Mouse (Mus musculus) limb, embryonic 11.5 days (tissue): ENCODE data around the gene Got1. TPM values are rescaled to one million over a fixed set of nuclear protein-coding genes. Genes with fewer than 3 reads are reported as not detected.
"Not testable (repeated sequence)": the region's sequence is repeated elsewhere in the genome, so short reads cannot be mapped to it uniquely, and the experiment has no call there.

Experiments
- ATAC-seq: fragments of 200-750 bp; cut with Nextera tagmentation; 2 replicates; pipeline ENCODE4 v1.8.0; 2017; ENCODE audit warnings: low read depth; ENCODE audit not compliant: insufficient number of reproducible peaks, low FRiP score, low TSS enrichment
- DNase-seq: peaks from one replicate; pipeline ENCODE4 v3.0.0-alpha.2; 2015; ENCODE audit warnings: low spot score
- H3K27ac ChIP-seq: fragments of 300-500 bp; sonication (generic); replicated peaks from 2 replicates; pipeline ENCODE4 v1.5.1; 2014; ENCODE audit warnings: low read depth, mild to moderate bottlenecking, low read length
- H3K27me3 ChIP-seq: fragments of 300-500 bp; sonication (generic); 2 replicates; pipeline ENCODE4 v1.6.1; 2014; ENCODE audit warnings: mild to moderate bottlenecking, low read length, mixed read lengths; ENCODE audit not compliant: control insufficient read depth, insufficient read depth
- H3K36me3 ChIP-seq: fragments of 300-500 bp; sonication (generic); 2 replicates; pipeline ENCODE4 v1.6.1; 2014; ENCODE audit warnings: mild to moderate bottlenecking, low read length, moderate library complexity, mixed read lengths; ENCODE audit not compliant: control insufficient read depth, insufficient read depth
- H3K4me1 ChIP-seq: fragments of 300-500 bp; sonication (generic); 2 replicates; pipeline ENCODE4 v1.6.1; 2014; ENCODE audit warnings: low read length, mixed read lengths; ENCODE audit not compliant: control insufficient read depth, insufficient read depth
- H3K4me2 ChIP-seq: fragments of 300-500 bp; sonication (generic); 2 replicates; pipeline ENCODE4 v1.6.1; 2014; ENCODE audit warnings: low read depth, mild to moderate bottlenecking, moderate library complexity; ENCODE audit not compliant: severe bottlenecking
- H3K4me3 ChIP-seq: fragments of 300-500 bp; sonication (generic); 2 replicates; pipeline ENCODE4 v1.5.1; 2014; ENCODE audit warnings: low read depth, low read length
- H3K9ac ChIP-seq: fragments of 300-500 bp; sonication (generic); 2 replicates; pipeline ENCODE4 v1.6.1; 2014; ENCODE audit warnings: mild to moderate bottlenecking, low read length
- H3K9me3 ChIP-seq: fragments of 300-500 bp; sonication (generic); 2 replicates; pipeline ENCODE4 v1.6.1; 2016; ENCODE audit warnings: low read length; ENCODE audit not compliant: control insufficient read depth
- WGBS: fragments of 180-500 bp; shearing (Covaris S2); extraction: QIAGEN DNeasy Blood & Tissue Kit; methylation state at CpG from one replicate; pipeline ENCODE4 v1.1.7; 2014; 5-methylcytosine and 5-hydroxymethylcytosine counted together
- polyA plus RNA-seq: library from polyadenylated mRNA; unstranded; fragments of >200 nt; fragmentation: Nextera tagmentation; extraction: Ambion mirVana; gene quantifications from 2 replicates; pipeline ENCODE4 v1.2.1, GENCODE M21; 2014

Gene Got1
- polyA plus RNA-seq, 1 experiment from 2014 or later = 41.0 TPM

DNA sequence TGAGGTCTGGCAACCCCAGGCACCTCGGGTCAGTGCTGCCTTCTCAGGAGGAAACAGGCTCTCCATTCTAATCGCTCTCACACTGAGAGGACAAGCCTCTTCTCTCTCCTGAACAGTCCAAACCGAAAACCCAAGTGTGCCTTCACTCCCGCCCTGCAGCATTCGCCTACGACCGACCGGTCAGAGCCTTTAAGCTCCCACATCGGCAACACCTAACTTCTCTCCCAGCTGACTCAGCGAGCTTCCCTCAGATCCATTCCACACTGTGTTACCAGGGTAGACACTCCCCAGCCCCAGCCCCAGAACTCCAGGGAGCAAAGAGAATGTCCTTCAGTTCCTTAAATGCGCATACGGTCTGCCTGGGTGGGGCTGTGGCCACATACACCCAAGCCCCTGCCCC lies 19.0 kb downstream of the Got1 start:
- Histone ChIP-seq H3K27ac (no peak overlapping the region), H3K9me3 (no peaks in the 10 kb centered on the region), H3K4me2 (no peak overlapping the region), H3K9ac (no peak overlapping the region), H3K27me3 (no peaks in the 10 kb centered on the region), H3K4me3 (no peak overlapping the region), H3K4me1 (no peaks in the 10 kb centered on the region), H3K36me3 (peaks cover 10% of the 10 kb centered on the region)
- WGBS = 88% methylated on average over 12 of the region's 12 CpGs
- no peak for ATAC-seq
- no peak for DNase-seq

DNA sequence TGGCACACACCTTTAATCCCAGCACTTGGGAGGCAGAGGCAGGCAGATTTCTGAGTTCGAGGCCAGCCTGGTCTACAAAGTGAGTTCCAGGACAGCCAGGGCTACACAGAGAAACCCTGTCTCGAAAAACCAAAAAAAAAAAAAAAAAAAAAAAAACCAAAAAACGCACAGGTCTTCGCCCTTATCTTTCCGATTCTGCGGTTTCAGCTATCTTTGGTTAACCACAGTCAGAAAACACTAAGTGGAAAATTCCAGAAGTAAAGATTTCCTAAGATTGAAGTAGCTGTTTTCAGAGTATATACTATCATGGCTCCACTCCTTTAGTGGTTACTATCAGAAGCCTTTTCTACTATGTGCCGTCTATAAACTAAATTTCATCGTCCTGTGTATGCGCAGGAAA lies 20.8 kb downstream of the Got1 start:
- H3K9ac ChIP-seq = not testable (repeated sequence)
- peaks cover 15% of the 10 kb centered on the region for H3K36me3 ChIP-seq

DNA sequence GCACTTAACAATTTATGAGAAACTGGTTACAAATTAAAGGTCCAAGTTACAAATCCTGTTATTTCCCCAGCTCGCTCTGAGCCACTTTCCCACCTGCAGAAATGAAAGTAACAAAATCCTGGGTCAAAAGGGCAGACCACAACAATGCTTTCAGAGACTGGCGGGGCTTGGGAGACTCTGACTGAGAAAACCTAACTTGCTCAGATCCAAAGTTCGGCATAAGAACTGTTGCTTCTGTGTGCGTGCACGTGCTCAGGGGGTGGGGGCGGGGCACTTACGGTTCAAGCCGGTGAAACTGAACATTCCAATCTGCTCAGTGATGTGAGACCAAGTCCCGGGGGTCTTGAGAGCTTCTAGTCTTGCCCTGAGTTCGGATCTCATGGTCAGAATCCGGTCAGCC lies 21.8 kb downstream of the Got1 start:
- H3K4me2 ChIP-seq = no peak overlapping the region
- H3K9ac ChIP-seq = no peak overlapping the region
- no peaks in the 10 kb centered on the region for H3K27me3 ChIP-seq
- no peak overlapping the region for H3K4me3 ChIP-seq
- H3K36me3 ChIP-seq = peaks cover 15% of the 10 kb centered on the region
- no peak overlapping the region for H3K27ac ChIP-seq
- ATAC-seq (no peak), DNase-seq (no peak)
- 85% methylated on average over 11 of the region's 11 CpGs for WGBS
- H3K4me1 ChIP-seq = no peaks in the 10 kb centered on the region
- H3K9me3 ChIP-seq = no peaks in the 10 kb centered on the region

More for the DNA sequence above, 20.8 kb downstream of the Got1 start:
- not testable (repeated sequence) for ATAC-seq, H3K27ac ChIP-seq, H3K4me1 ChIP-seq, H3K9me3 ChIP-seq, DNase-seq, H3K27me3 ChIP-seq, H3K4me2 ChIP-seq, H3K4me3 ChIP-seq
- 93% methylated on average over 8 of the region's 9 CpGs for WGBS

DNA sequence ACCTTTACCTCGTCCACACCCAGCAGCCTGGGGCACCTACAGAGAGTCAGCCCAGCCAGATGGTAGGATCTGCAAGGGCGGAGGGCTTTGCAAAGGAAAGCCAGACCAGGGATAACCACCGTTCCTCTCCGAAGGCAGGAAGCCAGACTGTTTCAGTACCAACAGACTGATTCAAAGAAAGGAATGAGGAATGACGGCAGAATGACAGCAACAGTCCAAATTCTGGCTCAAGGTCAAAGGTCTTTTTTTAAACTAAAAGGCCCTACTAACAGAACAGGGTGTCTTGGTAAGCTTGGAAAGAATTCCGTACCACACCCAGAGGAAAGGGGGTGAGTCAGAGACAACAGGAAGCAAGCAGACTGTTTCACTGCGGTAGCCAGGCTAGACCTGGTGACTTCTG lies 25.5 kb downstream of the Got1 start:
- Histone ChIP-seq H3K4me1 (no peaks in the 10 kb centered on the region), H3K9me3 (no peaks in the 10 kb centered on the region), H3K4me2 (no peak overlapping the region), H3K9ac (no peak overlapping the region), H3K27ac (no peak overlapping the region), H3K36me3 (peaks cover 10% of the 10 kb centered on the region), H3K4me3 (no peak overlapping the region), H3K27me3 (no peaks in the 10 kb centered on the region)
- no peak for ATAC-seq
- no peak for DNase-seq
- whole genome bisulfite sequencing = 89% methylated on average over 7 of the region's 7 CpGs

DNA sequence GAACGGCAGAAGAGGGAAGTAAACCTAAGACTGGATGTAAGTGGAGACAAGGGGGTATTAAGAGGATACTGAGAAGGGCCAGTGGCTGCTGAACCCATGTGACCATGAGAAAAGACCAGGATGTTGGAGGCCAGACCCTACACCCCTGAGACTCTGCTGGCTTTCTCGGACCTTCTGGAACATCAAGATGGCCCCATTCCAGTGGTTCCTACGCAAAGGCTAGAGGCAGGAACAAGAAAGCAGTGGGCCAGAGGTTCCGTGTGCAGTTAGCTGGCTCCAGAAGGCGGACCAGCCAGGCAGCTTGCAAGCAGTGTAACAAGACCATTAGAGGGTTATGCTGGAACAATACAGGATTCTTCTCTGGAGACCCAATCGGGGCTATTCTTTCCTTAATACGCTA lies 27.0 kb downstream of the Got1 start:
- ATAC-seq = no peak
- no peak for DNase-seq
- no peaks in the 10 kb centered on the region for H3K27me3 ChIP-seq
- no peaks in the 10 kb centered on the region for H3K4me1 ChIP-seq
- H3K4me2 ChIP-seq = no peak overlapping the region
- H3K27ac ChIP-seq = no peak overlapping the region
- 88% methylated on average over 7 of the region's 7 CpGs for WGBS
- H3K9ac ChIP-seq = no peak overlapping the region
- H3K36me3 ChIP-seq = peaks cover 10% of the 10 kb centered on the region
- no peaks in the 10 kb centered on the region for H3K9me3 ChIP-seq
- H3K4me3 ChIP-seq = no peak overlapping the region

DNA sequence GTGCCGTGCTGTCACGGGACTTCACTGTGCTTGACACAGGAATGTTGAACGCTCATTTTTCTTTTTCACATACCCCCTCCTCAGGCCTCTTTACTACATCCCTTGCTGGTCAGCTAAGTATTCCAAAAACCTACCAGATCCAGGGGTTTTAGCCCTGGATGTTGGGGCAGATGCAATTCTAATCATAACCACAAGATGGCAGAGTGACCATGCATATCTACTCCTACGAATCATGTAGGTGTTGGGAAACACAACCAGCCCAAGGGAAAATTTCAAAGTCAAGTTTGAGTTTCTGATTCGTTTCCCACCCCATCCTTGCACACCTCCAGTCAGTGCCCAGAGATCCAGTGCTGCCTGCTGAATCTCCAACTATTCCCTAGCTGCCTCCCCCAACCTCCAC lies 28.6 kb downstream of the Got1 start:
- H3K9ac ChIP-seq = no peak overlapping the region
- DNase-seq = peak; percentile 78
- ATAC-seq = no peak
- no peak overlapping the region for H3K4me2 ChIP-seq
- no peak overlapping the region for H3K27ac ChIP-seq
- H3K27me3 ChIP-seq = no peaks in the 10 kb centered on the region
- no peaks in the 10 kb centered on the region for H3K9me3 ChIP-seq
- H3K4me1 ChIP-seq = no peaks in the 10 kb centered on the region
- H3K4me3 ChIP-seq = no peak overlapping the region
- H3K36me3 ChIP-seq = peaks cover 9% of the 10 kb centered on the region
- WGBS = 23% methylated on average over 5 of the region's 5 CpGs

DNA sequence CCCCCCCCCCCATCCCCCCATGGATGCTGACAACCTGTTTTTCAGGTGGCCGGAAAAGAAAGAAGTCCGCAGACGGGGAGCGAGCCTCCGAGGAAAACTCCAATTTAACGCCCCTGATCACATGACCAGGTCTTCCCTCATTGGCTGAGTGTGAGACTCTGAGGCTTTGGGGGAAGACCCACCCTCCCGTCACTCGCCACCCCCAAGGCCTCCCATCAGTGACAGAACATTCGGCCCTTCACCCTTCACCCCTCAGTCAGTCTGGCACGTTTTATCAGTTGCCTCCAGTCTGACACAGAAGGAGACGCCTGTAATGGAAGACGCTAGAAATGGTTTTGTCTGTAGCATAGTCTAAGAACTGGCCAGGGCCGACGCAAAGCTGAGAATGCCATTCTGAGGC lies 29.5 kb downstream of the Got1 start:
- H3K9ac ChIP-seq = no peak overlapping the region
- H3K27me3 ChIP-seq = no peaks in the 10 kb centered on the region
- 13% methylated on average over 14 of the region's 14 CpGs for WGBS
- H3K4me3 ChIP-seq = peak overlapping the region; percentile 17
- H3K27ac ChIP-seq = no peak overlapping the region
- ATAC-seq (no peak), DNase-seq (no peak)
- H3K9me3 ChIP-seq = no peaks in the 10 kb centered on the region
- H3K36me3 ChIP-seq = peaks cover 3% of the 10 kb centered on the region; the same call in 1 of the 2 replicates
- H3K4me1 ChIP-seq = no peaks in the 10 kb centered on the region
- peak overlapping the region; percentile 40 for H3K4me2 ChIP-seq

DNA sequence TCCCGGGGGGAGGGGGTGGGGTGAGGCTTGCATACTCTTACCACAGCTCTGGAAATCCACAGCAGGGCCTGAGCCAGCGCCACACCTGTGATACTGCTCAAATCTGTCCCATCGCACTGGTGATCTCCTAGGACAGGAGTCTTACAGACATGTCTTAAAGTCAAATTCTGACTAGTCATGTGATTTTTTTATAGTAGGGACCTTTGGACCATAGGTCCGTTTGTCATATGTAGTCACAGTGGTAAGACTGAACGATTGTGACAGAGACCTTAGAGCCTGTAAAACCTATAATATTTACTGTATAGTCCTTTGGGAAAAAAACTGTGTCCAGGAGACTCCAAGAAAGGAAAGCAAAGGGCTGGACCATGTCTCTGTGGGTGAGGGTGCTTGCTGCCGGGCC lies 30.5 kb downstream of the Got1 start:
- Histone ChIP-seq H3K4me2 (no peak overlapping the region), H3K27ac (no peak overlapping the region), H3K36me3 (no peaks in the 10 kb centered on the region; the same call in 1 of the 2 replicates), H3K9ac (no peak overlapping the region), H3K27me3 (no peaks in the 10 kb centered on the region), H3K9me3 (no peaks in the 10 kb centered on the region), H3K4me1 (no peaks in the 10 kb centered on the region), H3K4me3 (no peak overlapping the region)
- ATAC-seq (no peak), DNase-seq (no peak)
- 78% methylated on average over 6 of the region's 6 CpGs for WGBS

DNA sequence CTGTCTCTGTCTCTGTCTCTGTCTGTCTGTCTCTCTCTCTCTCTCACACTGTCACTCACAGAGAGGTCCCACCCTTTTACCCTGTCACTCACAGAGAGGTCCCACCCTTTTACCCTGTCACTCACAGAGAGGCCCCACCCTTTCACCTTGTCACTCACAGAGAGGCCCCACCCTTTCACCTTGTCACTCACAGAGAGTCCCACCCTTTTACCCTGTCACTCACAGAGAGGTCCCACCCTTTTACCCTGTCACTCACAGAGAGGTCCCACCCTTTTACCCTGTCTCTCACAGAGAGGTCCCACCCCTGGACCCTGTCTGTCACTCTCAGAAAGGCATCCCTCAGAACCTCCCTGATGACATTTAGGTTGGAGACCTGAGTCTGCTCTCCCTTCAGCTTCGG lies 31.1 kb downstream of the Got1 start:
- H3K4me2 ChIP-seq, H3K4me3 ChIP-seq, H3K9me3 ChIP-seq, DNase-seq, H3K4me1 ChIP-seq, H3K27ac ChIP-seq, H3K9ac ChIP-seq, H3K36me3 ChIP-seq, H3K27me3 ChIP-seq, ATAC-seq: not testable (repeated sequence)
- 68% methylated on average over 1 of the region's 1 CpGs for WGBS
